Mouse (Mus musculus) olfactory bulb, adult 2 months (tissue): ENCODE measurements around the gene Msantd2.

Source experiments
- CTCF ChIP-seq: fragments of 200-500 bp; IDR thresholded peaks from 2 replicates; pipeline ENCODE4 v1.5.1; 2012; ENCODE audit warnings: low read depth, mild to moderate bottlenecking, low read length, moderate library complexity; ENCODE audit not compliant: insufficient read depth
- POLR2A ChIP-seq: fragments of 200-500 bp; IDR thresholded peaks from 2 replicates; pipeline ENCODE4 v1.6.1; 2012; ENCODE audit warnings: mild to moderate bottlenecking, low read depth, low read length, moderate library complexity; ENCODE audit not compliant: insufficient read depth

GRCm38 (mm10) chr9:37536851-37537250 is 47.7 kb downstream of the Msantd2 start:
- TF ChIP-seq CTCF, result no peak
- TF ChIP-seq POLR2A, result no peak
